Mouse (Mus musculus) ovary, postnatal 14 days (tissue): ENCODE measurements around the gene Asb14.
"Not testable (repeated sequence)": the region's sequence is repeated elsewhere in the genome, so short reads cannot be mapped to it uniquely, and the experiment has no call there.

Source experiments
- DNase-seq: peaks from one replicate; pipeline ENCODE4 v3.0.0; 2022; ENCODE audit warnings: low spot score

The Asb14 gene

GRCm38 (mm10) chr14:26894392-26894791 is at the start of gene Asb14:
Asb14 (plus strand) TSS chr14:26894557.
- DNase-seq, result no peak

- DNase-seq, result no peak
These were observed 41.3 kb upstream of the Asb14 start for GRCm38 (mm10) chr14:26853053-26853452.

GRCm38 (mm10) chr14:26854066-26854465 is 40.3 kb upstream of the Asb14 start:
- DNase-seq, result no peak

GRCm38 (mm10) chr14:26858364-26858763 is 36.0 kb upstream of the Asb14 start:
- DNase-seq, result no peak

- DNase-seq, result no peak
These were observed 35.3 kb upstream of the Asb14 start for GRCm38 (mm10) chr14:26859024-26859423.

- no peak for DNase-seq
These were observed 27.0 kb upstream of the Asb14 start for GRCm38 (mm10) chr14:26867356-26867755.

GRCm38 (mm10) chr14:26868299-26868698 is 26.1 kb upstream of the Asb14 start:
- DNase-seq, result no peak

- DNase-seq, result no peak
These were observed 15.6 kb upstream of the Asb14 start for GRCm38 (mm10) chr14:26878756-26879155.

GRCm38 (mm10) chr14:26879976-26880375 is 14.4 kb upstream of the Asb14 start:
- no peak for DNase-seq

GRCm38 (mm10) chr14:26881700-26882099 is 12.7 kb upstream of the Asb14 start:
- no peak for DNase-seq

- DNase-seq, result no peak
These were observed 7.1 kb upstream of the Asb14 start for GRCm38 (mm10) chr14:26887244-26887643.

- no peak for DNase-seq
These were observed 3.6 kb upstream of the Asb14 start for GRCm38 (mm10) chr14:26890777-26891176.

GRCm38 (mm10) chr14:26899490-26899889 is 5.1 kb downstream of the Asb14 start:
- DNase-seq, result no peak

GRCm38 (mm10) chr14:26900893-26901292 is 6.5 kb downstream of the Asb14 start:
- no peak for DNase-seq

GRCm38 (mm10) chr14:26907401-26907800 is 13.0 kb downstream of the Asb14 start:
- DNase-seq, result no peak

- DNase-seq, result not testable (repeated sequence)
These were observed 16.1 kb downstream of the Asb14 start for GRCm38 (mm10) chr14:26910461-26910860.

- DNase-seq, result no peak
These were observed 16.8 kb downstream of the Asb14 start for GRCm38 (mm10) chr14:26911201-26911600.

- no peak for DNase-seq
These were observed 17.5 kb downstream of the Asb14 start for GRCm38 (mm10) chr14:26911826-26912225.

GRCm38 (mm10) chr14:26913681-26914268 is 19.4 kb downstream of the Asb14 start:
- no peak for DNase-seq

- DNase-seq, result no peak
These were observed 25.0 kb downstream of the Asb14 start for GRCm38 (mm10) chr14:26919310-26919709.

GRCm38 (mm10) chr14:26923702-26924421 is 29.5 kb downstream of the Asb14 start:
- DNase-seq, result no peak

GRCm38 (mm10) chr14:26934891-26935290 is 40.5 kb downstream of the Asb14 start:
- DNase-seq, result no peak

- no peak for DNase-seq
These were observed 41.2 kb downstream of the Asb14 start for GRCm38 (mm10) chr14:26935558-26935957.

GRCm38 (mm10) chr14:26956139-26956538 is 61.8 kb downstream of the Asb14 start:
- not testable (repeated sequence) for DNase-seq
